Mouse (Mus musculus): ENCODE measurements around the gene Dpm2.

Dpm2 gene

DNA sequence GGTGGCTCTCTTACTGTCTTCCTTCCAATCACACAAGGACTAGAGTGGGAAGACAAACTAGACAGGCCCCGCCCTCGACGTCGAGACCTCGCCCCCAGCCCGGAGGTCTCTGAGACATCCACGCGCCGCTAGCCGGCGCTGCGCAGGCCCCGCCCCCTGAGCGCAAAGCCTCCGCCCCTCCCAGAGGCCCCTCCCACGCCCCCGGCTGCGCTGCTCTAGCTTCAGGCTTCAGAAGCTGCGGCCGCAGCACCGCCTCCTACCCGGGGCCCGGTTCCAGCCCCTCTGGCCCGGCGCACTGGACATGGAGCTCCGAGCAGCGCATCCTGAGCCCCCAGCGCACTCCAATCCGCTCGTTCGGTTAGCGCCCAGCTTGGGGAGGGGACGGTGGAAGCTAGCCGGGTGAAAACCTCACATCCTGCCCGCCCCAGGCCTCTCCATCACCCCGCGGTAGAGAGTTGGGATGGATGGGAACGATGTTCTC lies 16.3 kb downstream of the Dpm2 start, which contains the start of gene St6galnac4:
Gene St6galnac4, plus strand, starts transcription at position 225 of the 481 bp plus-strand sequence.
- DNase-seq, result peak; percentile 81

GRCm38 (mm10) chr2:32587731-32588321 lies 17.2 kb downstream of the Dpm2 start:
- DNase-seq, result peak; percentile 51

- no peak for DNase-seq
Measured at GRCm38 (mm10) chr2:32589213-32589795, 18.6 kb downstream of the Dpm2 start.

DNA sequence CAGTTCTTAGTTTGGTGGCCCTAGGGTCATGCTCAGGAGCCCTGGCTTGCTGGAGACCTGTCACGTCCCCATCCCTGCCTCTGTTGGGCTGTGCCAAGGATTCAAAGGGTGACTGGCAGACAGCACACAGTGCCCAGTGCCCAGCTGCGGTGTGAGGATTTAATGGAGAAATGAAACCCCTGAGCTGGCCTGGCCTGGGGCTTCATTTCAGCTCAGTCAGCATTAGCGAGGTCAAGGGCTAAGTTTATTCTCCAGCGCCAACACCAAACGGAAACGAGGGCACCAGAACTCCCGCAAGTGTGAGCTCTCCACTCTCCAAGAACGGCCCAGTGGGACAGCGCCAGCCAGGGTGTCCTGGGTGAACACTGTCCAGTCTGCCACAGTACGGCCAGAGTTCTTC lies 19.6 kb downstream of the Dpm2 start:
- no peak for DNase-seq

- no peak for DNase-seq
Measured at GRCm38 (mm10) chr2:32591249-32591648, 20.6 kb downstream of the Dpm2 start.

- no peak for DNase-seq
Measured at GRCm38 (mm10) chr2:32596725-32597124, 26.1 kb downstream of the Dpm2 start.

- DNase-seq, result no peak
Measured at GRCm38 (mm10) chr2:32597248-32597647, 26.6 kb downstream of the Dpm2 start.

- DNase-seq, result no peak
Measured at GRCm38 (mm10) chr2:32597699-32598098, 27.0 kb downstream of the Dpm2 start.

- DNase-seq, result no peak
Measured at GRCm38 (mm10) chr2:32598506-32598905, 27.8 kb downstream of the Dpm2 start.

DNA sequence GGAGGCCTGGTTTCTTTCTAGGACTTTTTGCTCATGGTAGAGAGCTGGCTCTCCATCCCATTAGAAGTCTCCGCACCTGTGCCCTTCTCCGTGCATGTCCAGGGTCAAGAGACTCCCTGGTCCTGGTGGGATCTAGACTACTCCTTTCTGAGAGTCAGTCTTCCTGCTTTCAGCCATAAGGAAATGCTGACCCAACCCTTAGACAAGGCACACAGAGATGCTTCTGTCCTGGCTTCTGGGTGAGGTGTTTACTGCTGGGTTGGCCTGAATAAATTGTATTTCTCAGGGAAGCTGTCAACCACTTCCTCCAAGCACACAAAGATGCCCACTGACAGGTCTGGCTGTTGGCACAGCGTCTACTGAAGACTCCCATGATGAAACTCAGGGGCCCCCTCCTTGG lies 28.8 kb downstream of the Dpm2 start, which contains the start of gene St6galnac6:
Gene St6galnac6, plus strand, starts transcription at position 301 of the 400 bp plus-strand sequence.
- DNase-seq, result no peak

- no peak for DNase-seq
Measured at GRCm38 (mm10) chr2:32601417-32602065, 30.9 kb downstream of the Dpm2 start.

- peak; percentile 81 for DNase-seq
Measured at GRCm38 (mm10) chr2:32602600-32603054, 32.0 kb downstream of the Dpm2 start.

GRCm38 (mm10) chr2:32604631-32605030 lies 34.0 kb downstream of the Dpm2 start:
- no peak for DNase-seq

DNA sequence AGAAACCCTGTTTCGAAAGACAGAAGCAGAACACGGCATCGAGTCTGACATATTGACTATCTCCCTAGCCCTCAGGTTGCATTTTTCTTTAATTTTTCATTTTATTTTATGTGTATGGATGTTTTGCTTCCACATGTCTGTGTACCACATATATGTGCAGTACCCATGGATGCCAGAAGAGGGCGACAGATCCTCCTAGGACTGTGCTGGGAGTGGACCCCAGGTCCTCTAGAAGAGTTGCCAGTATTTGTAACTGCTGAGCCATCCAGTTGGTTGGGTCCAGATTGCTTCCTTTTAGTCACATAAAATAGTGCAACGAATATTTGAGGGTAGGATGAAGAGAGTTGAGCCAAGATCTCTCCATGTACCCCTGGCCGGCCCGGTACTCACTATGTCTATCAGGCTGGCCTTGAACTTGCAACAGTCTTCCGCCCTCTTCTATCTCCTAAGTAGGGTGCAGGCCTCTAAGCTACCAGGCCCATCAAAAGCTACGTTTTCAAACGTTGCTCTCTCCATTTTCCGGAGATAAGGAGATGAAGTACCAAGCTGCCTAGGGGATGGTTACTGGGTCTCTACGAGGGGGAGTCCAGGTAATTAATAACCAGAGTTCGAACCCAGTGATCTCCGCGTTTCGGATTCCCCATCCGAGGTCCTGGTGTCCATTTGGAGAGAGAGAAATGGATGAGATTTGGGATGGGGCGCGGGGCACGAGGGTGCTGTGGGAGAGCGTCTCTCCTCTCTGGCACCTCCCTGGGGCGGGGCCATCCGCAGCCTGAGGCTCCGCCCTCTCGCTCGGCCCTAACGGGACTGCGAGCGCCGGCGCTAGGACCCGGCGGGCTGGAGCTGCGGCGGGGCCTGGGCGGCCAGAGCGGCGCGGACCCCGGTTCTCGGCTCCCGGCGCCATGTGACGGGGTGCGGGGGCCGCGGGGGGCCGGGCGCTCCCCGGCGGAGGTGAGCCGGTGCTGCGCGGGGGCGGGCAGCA lies 35.8 kb downstream of the Dpm2 start:
- peak; percentile 66 for DNase-seq

GRCm38 (mm10) chr2:32607262-32607947 lies 36.7 kb downstream of the Dpm2 start:
- DNase-seq, result no peak

GRCm38 (mm10) chr2:32608141-32608777 lies 37.6 kb downstream of the Dpm2 start:
- DNase-seq, result peak; percentile 66

- no peak for DNase-seq
Measured at GRCm38 (mm10) chr2:32608778-32609435, 38.2 kb downstream of the Dpm2 start.

- no peak for DNase-seq
Measured at GRCm38 (mm10) chr2:32610610-32611229, 40.1 kb downstream of the Dpm2 start.

GRCm38 (mm10) chr2:32612274-32612673 lies 41.6 kb downstream of the Dpm2 start:
- no peak for DNase-seq

GRCm38 (mm10) chr2:32617109-32617508 lies 46.5 kb downstream of the Dpm2 start:
- no peak for DNase-seq

GRCm38 (mm10) chr2:32617601-32618000 lies 46.9 kb downstream of the Dpm2 start:
- no peak for DNase-seq

All from kidney, adult 11 months (tissue).